Mouse (Mus musculus) gastrocnemius, postnatal 4 days (tissue): ENCODE measurements around the gene Synj1. TPM values are rescaled to one million over a fixed set of nuclear protein-coding genes. Genes with fewer than 3 reads are reported as not detected.
A peak's percentile ranks its signal among the peaks of the same experiment; 100 is the strongest.

Experiments
- DNase-seq, 2 experiments: peaks; one replicate each; pipeline ENCODE4 v3.0.0; 2021 to 2022; ENCODE audit warnings: low spot score in 2 of 2, mixed read lengths in 2 of 2
- total RNA-seq, 2 experiments: library from RNA; stranded (reverse); gene quantifications; 2 replicates each; pipeline ENCODE4 v1.2.3; 2021

The Synj1 gene
- total RNA-seq, 2 experiments from 2014 or later: 17.2 to 23.5 TPM

DNA sequence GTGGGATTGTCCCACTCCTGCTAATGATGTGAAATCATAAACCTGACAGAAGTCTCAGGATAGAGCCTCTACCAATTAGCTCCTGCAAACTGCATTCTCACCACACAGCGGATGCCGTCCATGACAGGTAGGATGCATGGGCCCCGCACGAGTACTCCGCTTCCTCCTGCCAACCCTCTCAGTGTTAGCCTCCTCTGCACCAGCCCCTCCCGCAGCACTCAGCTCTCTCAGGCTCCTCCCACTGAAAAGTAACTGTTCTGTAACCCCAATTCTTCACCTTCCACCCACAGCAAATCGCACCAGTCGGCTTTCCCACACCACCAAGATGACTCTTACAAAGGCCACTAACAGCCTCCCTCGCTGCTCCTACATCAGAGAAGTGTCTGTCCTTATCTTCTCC, 58.0 kb downstream of the Synj1 start:
- DNase-seq: no peak

DNA sequence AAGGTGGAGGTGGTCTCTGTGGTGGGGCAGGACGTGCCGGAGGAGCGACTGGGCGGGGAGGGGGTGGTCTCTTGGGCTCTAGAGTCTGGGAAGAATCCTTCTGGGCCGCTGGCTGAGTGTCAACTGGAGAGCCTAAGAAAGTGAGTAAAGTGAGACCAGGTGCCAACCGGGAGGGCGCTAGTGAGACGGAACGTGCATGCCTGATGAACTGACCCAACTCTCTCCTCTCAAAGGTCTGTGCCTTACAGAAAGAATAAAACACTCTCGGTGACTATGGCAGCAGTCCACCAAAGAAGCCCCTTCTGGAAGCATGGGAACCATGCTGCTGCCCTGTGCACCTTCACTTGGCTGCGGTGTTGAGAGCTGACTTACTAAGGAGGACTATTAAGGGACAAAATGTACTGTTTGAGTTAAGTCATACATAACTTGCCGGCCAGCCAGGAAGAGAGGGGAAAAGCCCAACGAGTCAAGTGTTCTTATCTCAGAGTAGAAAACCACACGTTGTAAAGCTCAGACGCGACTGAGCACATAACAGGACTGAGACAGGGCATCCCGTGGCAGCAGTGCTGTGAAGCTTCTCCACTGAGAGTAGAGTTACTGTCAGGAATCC, 60.6 kb downstream of the Synj1 start:
- DNase-seq: no peak

DNA sequence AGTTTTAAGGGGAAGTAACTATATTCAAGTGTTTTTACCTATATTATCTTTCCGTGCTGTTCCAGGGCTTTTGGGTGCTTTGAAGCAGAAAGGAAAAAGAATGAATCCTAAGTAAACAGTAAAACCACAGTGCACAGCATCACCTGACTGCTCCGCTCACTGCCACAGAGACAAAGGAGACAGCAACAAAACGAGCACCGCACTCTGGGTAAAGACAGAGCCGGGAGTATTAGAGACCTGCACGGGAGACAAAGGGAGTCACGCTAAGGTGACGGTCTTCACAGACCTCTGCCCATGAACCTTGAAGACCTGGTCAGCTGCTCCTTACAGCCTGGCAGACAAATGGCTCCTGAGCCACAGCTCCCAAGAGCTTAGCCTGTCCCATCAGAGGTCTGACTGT, 64.1 kb downstream of the Synj1 start:
- DNase-seq: no peak

DNA sequence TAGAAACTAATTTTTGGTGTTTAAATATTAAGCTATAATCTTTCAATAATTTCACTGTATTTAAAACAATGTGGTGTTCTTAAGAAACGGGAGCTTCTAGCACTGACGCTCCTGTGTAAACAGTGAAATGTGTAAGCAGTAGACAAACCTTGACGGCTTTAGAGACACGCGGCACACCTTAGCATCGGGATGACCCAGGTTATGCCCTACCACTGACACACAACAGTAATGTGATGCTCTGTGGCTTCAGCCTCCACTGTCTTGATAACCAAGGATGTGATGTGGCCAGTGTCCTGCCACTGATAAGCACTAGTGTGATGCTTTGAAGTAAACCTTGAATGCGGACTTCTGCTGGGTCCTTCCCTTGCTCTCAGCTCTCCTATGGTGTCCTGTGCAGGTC, 69.9 kb downstream of the Synj1 start:
- DNase-seq: no peak

DNA sequence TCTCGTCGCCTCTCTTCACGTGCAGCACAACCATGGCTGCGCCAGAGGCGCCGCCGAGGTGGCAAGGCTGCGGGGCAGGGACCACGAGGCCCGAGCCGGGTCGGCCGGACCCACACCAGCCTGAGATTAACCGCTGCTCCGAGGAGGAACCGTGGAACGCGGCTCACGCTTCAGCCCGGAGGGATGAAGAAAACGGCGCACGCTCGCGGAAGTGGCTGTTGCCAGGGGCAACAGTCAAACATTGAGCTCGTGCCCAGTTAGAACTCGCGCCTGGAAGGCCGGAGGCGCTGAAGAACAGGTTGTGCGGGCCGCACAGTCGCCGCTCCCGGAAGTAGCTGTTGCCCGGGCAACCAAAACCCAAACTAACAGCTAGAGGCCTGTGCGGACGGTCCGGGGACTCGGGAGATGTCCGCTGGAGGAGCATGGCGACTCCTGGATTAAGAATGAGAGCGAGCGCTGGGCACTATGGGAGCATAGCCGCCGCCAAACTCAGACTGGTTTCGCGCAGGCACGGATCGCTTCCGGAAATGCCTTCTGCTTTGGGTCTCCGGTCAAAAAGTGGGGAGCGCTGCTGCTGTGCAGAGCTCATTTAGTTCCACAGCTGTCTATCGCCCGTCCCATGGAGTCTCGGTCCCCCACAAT, 76.3 kb downstream of the Synj1 start, which contains the start of gene Cfap298:
Cfap298 (minus strand) TSS at position 428 of the 642 bp plus-strand sequence.
- peak; percentile 81 to 91 for DNase-seq

DNA sequence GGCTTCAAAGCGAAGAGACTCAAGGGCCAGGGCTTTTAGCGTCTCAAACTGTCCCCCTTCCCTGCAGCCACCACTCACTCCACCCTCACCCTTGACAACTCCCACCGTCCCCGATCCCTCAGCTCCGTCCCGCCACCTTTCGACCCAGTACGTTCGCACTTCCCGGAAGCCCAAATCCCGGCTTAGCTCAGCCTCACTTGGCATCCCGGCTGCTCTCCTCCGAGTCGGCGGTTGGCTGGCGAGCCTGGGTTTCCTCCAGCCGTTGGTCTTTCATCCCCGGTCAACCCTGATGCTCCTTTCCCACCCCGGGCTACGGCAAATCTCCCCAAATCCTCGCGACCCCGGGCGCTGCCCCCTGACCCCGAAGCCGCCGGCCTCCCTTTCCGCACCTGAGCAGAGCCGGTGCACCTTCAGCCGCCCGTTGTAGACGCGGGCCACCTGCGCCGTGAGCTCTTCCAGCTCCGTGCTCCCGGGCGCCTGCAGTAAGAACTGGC, 76.9 kb downstream of the Synj1 start:
- DNase-seq: peak; percentile 42 to 68

DNA sequence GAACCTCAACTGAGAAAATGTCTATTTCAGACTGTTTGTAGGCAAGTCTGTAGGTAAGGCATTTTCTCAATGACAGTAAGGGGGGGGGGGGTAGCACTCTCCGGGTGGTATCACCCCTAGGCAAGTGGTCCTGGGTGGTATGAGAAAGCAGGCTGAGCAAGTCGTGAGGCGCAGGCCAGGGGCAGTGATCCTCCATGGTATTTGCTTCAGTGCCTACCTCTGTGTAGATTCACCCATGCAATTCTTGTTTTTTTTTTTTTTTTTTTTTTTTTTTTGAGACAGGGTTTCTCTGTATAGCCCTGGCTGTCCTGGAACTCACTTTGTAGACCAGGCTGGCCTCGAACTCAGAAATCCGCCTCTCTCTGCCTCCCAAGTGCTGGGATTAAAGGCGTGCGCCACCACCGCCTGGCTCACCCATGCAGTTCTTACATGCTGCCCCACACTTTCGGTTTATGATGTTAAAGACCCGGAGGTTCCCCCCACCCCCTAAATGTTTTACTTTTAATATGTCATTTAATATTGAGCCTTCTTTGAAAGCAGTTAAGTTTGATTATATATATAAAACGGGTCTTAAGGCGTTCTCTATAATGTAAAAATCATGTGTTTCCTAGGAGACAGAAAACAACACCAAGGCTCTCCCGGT, 77.5 kb downstream of the Synj1 start:
- DNase-seq: no peak

DNA sequence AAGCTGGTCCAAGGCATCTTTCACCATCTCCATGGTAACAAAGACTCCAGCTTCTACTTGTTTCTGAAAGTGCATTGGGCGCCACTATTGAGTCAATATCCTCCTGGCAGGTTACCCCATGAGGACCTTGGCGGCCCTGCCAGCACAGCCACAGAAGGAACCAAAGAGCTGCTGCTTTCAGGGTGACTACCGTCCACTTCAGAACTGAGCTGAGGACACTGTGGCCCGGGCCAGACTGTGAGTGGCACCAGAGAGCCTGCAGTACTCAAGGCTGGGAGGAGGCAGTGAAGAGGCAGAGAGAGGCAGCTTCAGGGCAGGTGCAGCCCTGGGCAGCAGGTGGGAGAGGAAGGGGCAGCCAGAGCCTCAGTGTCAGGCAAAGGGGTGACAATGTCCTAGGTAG, 83.7 kb downstream of the Synj1 start:
- no peak for DNase-seq

DNA sequence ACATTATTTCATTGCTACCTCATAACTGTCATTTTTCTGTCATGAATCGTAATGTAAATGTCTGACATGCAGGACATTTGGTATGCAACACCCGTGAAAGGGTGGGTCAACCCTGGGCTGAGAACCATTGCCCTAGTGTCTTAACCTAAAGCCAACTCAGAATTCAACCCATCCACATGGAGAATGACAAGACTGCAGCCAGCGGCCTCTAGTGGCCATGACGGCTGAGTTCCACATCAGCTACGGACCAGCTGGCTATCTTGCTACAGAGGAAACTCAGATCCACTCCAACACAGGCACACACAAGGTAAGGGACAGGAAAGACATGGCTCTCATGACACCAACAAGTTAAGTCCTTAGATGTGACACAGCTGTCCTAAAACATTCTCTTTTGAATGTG, 85.6 kb downstream of the Synj1 start:
- DNase-seq: peak; percentile 42 to 67

DNA sequence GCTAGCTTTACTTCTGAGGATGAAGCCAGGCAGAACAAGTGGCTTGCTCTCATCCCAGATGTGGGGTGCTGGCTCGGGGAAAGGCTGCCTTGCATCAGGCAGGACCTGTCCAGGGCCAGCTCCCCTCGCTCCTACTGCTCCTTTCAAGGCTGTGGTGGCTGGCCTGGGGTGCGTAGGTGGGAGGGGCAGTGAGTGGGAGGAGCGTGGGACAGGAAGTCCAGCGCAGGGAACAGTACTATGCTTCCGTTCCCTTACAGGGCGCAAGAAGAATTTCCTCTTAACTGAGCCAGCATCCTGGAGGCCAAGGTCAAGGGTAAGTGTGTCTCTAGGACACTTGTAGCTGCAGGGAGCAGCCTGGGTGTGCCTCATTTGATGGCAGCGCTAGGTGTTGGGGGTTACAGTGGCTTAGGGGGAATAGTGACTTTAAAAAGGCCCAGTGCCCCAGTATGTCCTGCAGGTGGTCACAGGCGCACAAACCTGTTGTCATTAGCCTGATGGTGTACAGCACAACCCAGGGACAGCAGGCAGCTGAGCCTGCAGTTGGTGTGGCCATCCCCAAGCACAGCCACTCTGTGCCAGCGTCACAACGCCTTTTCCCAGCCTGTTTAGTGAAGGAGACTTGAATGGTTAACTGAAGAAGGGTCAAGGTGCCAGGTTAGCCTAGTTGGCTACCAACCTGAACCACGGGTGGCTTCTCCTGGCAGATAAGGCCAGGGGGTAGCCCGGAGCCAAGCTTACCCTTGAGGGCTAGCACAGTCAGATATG, 86.3 kb downstream of the Synj1 start:
- DNase-seq: no peak

DNA sequence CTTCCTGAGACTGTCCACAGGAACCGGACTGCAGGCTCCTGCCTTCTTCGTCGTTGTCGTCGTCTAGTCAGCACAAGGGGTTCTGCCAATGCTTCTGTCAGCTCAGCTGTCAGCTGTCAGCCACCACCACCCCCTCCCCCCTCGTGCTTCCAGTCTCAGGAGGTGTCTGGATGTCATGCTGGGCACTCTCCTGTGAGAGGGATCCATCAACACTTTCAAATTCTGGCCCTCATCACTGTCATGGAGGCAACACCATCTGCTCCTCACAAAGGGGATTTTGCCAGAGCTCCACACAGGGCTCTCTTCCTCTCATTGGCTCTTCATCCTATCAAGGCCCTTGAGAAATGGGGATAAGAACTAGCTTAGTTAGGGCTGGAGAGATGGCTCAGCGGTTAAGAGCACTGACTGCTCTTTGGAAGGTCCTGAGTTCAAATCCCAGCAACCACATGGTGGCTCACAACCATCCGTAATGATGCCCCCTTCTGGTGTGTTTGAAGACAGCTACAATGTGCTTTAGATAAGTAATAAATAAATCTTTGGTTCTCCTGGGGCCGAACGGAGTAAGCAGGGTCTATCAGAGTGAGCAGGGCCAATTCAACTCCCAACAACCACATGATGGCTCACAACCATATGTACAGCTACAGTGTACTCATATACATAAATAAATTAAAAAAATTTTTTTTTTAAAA, 89.5 kb downstream of the Synj1 start:
- no peak for DNase-seq

DNA sequence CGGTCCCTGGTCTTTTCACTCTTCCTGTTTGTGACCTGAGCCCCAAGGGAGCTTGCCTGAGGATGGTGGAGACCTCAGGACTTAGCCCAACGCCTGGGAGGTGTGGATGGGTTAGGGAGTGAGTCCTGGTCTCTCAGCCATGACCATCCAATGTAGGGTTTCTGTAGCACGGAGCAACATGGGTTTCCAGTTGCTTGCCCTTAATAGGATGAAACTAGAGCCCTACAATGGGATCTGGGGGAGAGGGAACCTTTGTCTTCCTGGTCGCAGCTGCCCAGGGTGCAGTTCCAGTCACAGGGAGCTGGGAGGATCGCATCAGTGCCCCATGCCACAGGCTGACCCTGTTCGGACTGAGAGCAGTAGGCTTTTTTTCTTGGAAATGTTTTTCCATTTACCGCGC, 94.0 kb downstream of the Synj1 start:
- no peak for DNase-seq

DNA sequence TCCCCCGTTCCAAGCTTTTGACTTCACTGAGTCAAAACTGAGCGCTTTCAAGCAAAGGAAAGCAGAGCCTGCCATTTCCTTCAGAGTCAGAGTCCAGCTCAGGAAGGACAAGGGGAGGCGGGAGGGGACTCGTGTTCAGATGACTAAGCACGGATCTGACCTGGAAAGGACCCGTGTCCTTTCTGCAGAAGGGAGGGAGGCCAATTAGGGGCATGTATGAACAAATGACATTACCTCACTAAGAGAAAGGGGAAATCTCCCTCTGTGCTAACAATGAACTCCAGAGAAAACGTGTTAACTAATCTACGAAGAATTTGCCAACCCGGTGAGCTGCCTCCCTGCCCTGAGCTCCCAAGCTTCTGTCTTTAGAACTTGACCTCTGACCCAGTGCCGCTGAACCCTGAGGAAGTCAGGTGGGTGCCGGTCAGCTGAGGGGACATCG, 95.0 kb downstream of the Synj1 start:
- no peak for DNase-seq

DNA sequence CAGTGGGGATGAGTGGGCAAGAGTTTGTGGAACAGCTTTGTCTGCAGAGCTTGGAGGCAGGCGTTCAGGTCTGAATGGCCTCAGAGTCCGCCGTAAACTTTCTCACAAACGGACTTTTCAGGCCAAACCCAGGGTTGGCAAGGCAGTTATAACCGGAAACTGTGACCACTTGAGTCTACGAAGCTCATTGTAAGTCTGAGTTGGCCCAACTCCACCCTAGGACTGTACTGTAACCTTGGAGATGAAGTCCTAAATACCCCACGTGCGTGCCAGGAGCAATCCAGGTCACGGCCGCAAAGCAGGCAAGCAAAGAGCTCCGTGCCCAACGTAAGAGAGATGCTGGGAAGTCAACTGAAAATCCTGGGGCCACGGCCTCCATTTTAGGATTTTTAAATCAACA, 99.3 kb downstream of the Synj1 start:
- DNase-seq: no peak

DNA sequence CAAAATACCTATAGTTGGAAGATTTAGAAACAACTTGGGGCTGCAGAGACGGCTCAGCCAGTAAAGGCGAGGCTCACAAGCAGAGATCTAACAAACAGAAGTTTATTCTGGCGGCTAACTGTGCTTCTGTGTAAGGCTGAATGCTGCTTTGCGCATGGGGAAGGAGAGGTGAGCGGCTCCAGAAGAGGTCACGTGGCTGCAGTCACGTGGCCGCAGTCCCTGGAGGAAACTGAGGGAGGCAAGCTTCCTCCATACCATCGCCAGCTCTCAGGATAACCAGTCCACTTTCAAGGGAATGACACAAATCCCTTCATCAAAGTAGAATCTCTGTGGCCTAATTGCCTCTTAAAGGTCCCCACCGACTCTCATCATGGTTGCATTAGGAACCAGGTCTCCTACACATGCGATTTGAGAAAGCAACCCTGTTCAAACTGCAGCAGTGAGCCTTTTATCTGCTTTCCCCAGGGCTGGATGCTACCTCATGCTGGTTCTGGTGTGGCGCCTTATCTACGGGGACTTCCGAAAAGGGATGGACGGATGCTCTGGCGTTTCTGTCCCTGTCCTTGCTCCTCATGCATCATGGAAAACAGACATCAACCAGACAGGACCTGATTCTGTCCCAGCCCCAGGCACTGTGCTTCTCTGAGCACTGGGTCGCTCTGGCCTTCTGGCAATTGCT, 100.1 kb downstream of the Synj1 start:
- no peak for DNase-seq

DNA sequence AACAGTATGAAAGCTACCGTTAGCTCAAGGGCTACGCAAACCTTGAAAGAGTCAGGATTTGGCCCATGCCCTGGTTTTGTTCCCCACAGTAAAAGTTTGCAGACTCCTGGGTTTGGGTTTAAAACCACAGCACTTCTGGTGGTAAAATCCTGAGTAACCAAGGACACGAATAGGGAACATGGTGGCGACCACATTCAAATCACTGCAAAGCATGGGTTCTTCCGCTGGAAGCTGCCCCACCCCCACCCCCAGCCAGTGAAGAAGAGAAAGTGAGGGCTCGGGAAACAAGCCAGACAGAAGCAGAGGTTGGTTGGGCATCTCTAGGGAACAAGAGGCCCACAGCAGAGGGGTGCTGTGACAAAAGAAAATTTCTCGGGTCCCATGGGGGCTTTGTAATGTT, 103.9 kb downstream of the Synj1 start:
- DNase-seq: no peak

DNA sequence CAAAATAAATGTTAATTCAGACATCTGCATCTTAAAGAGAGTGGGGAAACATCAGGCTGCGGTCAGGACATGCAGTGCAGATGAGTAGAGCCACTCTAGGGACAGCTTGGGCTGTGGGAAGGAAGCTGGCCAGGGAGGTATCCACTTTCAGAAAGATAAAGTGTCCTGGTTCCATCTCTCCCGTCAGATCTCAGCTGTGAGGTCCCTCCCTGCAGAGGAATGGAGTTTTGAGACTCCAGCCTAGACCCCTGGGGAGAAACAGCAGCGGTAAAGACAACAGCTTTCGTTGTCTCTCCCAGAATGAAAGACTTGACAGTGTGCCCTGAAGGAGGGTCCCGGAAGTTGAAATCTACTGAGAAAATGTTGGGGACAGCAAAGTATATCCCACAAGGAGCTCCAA, 107.8 kb downstream of the Synj1 start:
- DNase-seq: no peak

DNA sequence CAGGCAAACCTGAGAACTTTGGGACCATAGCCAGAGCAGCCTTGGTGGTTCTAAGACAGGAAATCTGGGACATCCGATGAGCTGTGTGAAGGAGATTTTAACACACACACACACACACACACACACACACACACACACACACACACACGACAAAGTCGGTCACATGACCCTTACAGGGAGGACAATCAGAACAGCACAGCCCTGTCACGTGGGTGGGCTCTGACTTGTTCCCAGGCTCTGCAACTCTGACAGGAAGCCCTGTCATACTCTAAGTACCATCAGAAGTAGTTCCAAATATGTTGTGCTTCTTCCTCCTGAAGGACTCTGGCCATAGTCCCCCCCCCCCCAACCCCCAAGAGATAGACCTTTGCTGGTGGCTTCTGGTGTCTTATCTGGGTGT, 109.7 kb downstream of the Synj1 start:
- DNase-seq: no peak

DNA sequence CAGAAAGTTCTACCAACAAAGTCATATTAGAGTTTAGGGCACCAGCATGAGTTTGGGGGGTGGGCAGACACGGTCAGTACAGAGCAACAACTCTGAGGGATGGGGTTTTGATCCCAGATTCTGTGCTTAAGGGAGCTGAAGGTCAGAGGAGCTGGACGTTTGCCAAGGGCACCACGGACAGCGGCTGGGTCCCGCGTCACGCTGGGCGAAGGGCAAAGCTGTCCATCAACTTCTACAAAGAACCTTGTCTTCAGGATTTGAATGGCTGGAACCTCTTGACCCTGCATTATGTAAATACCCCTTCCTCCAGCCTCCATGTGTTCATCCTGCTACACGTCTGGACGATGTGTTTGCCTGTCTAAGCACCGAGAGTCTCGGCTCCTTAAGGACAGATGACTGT, 111.6 kb downstream of the Synj1 start:
- no peak for DNase-seq

DNA sequence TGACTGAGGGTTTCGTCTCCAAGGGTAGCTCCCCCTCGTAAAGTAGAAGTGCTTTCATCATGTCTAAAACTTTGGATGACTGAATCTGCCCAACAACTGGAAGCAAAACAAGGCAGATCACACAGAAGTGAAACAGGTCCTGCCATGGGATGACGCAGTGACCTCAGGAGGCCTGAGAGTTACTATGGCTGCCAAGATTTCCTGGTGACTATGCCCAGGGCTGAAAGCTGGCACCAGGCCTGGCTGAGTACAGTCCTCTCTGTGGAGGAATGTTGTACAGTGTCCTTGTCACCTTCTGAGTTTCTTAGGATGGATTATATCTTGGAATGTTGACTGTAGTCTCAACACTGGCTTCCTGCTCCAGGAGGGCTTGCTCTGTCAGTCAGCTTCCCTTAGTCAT, 113.5 kb downstream of the Synj1 start:
- DNase-seq: no peak

DNA sequence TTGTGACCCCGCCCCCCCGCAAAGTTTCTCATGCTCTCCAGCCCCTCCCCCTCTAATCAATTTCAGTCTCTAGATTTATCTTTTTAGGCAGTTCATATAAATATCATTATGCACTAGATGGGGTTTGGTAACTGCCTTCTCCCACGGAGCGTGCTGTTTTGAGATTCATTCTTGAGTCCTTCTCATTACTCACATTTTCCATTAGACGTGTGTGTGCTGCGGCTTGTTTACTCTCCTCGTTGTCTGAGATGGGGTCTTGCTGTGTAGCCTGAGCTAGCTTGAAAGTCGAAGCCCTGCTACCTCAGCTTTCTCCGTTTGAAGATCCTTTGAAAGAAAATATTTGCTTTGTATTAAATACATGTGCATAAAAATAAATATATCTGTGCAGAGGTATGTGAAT, 117.3 kb downstream of the Synj1 start:
- no peak for DNase-seq
